Mouse (Mus musculus) erythroblast, embryonic 14.5 days (primary cell): ENCODE data around the gene Foxe1. TPM values are rescaled to one million over a fixed set of nuclear protein-coding genes. Genes with fewer than 3 reads are reported as not detected.
A peak's percentile ranks its signal among the peaks of the same experiment; 100 is the strongest.

Experiments
- H3K27me3 ChIP-seq: 2 replicates; pipeline ENCODE4 v1.6.1; 2012; ENCODE audit warnings: inconsistent platforms; ENCODE audit not compliant: control insufficient read depth
- H3K36me3 ChIP-seq: 2 replicates; pipeline ENCODE4 v1.6.1; 2012; ENCODE audit warnings: mild to moderate bottlenecking, inconsistent platforms; ENCODE audit not compliant: control insufficient read depth
- H3K4me1 ChIP-seq: 2 replicates; pipeline ENCODE4 v1.6.1; 2012; ENCODE audit warnings: inconsistent platforms; ENCODE audit not compliant: control insufficient read depth
- H3K4me3 ChIP-seq: replicated peaks from 2 replicates; pipeline ENCODE3; 2012; ENCODE audit warnings: moderate library complexity, mild to moderate bottlenecking, inconsistent platforms
- H3K9me3 ChIP-seq: 2 replicates; pipeline ENCODE4 v1.6.1; 2012; ENCODE audit warnings: low read length, inconsistent platforms, mixed read lengths; ENCODE audit not compliant: control insufficient read depth
- GATA1 ChIP-seq: IDR thresholded peaks from 2 replicates; pipeline ENCODE4 v1.6.1; 2012; ENCODE audit warnings: low read length, inconsistent platforms, mixed read lengths
- TAL1 ChIP-seq: IDR thresholded peaks from 3 replicates; pipeline ENCODE4 v1.6.1; 2012; ENCODE audit warnings: low read length, inconsistent platforms, mixed read lengths
- polyA plus RNA-seq: library from polyadenylated mRNA; stranded (reverse); fragments of >175 nt; gene quantifications from 2 replicates; pipeline ENCODE4 v1.2.3, GENCODE M21; 2012

Foxe1 gene
- polyA plus RNA-seq, result not detected in 2 replicates

DNA sequence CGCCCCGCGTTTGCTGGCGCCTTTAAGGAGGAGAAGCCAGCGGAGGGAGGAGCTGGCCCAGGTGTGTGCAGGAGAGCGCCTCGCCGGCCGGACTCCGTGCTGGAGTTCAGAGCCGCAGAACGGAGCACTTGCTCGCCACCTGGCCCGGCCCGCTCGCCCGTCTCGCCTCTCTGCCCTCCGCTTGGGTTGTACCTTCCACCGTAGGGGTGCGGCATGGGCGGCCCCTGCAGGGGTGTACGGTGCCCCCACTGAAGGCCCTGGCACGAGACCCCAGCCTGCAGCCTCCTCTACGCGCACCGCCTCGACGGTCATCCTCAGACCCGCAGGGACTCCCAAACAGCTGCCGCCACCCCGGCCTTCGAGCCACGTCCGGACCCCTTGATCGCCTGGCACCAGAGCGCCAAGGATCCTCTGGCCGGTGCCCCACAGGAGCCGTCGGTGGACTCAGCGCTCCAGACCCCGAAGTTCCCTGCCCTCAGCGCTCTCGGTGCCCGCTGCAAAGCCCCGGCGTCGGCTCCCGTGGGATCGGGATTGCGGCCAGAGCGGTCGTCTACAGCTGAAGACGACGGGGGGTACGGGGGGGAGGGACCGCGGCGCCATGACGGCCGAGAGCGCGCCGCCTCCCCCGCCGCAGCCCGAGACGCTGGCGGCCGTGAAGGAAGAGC lies at the start of gene Foxe1:
TSS of gene Foxe1 (plus strand) at position 14 of the 665 bp plus-strand sequence.
- Histone ChIP-seq H3K27me3 (peaks cover 100% of the 10 kb centered on the region), H3K4me1 (peaks cover 3% of the 10 kb centered on the region), H3K4me3 (no peak within 1 kb of the TSS)

DNA sequence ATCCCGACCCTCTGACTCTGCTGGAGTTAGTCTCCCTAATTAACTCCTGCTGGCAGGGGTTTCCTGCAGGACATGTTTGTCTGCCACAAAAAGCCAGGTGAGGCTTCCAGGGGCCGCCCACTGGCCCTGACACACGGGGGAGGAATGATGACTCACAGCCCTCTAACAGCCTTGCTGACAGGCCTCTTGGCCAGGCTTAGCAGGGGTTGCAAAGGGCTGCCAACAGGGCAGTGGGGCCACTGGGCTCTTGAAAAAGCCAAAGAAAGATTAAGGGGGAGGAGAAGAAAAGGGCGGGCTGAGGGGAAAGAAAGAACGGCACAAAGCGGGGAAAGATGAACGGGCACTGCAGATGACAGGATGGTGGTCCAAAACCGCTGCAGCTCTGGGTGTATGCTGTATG lies 39.3 kb upstream of the Foxe1 start:
- Histone ChIP-seq H3K9me3 (no peaks in the 10 kb centered on the region), H3K4me1 (peaks cover 14% of the 10 kb centered on the region), H3K4me3 (no peak overlapping the region), H3K36me3 (no peaks in the 10 kb centered on the region), H3K27me3 (peaks cover 61% of the 10 kb centered on the region)
- TF ChIP-seq GATA1 (no peak), TAL1 (no peak)

More for the DNA sequence above, at the start of gene Foxe1:
- peaks cover 14% of the 10 kb centered on the region for H3K9me3 ChIP-seq
- TF ChIP-seq GATA1 (no peak), TAL1 (no peak)
- H3K36me3 ChIP-seq, result no peaks in the 10 kb centered on the region

- H3K4me1 ChIP-seq, result peaks cover 14% of the 10 kb centered on the region
- peak overlapping the region; percentile 68 for H3K4me3 ChIP-seq
- peaks cover 62% of the 10 kb centered on the region for H3K27me3 ChIP-seq
- TF ChIP-seq GATA1 (no peak), TAL1 (no peak)
- H3K9me3 ChIP-seq, result no peaks in the 10 kb centered on the region
- H3K36me3 ChIP-seq, result no peaks in the 10 kb centered on the region
Observed at GRCm38 (mm10) chr4:46304757-46305384, 38.5 kb upstream of the Foxe1 start.

DNA sequence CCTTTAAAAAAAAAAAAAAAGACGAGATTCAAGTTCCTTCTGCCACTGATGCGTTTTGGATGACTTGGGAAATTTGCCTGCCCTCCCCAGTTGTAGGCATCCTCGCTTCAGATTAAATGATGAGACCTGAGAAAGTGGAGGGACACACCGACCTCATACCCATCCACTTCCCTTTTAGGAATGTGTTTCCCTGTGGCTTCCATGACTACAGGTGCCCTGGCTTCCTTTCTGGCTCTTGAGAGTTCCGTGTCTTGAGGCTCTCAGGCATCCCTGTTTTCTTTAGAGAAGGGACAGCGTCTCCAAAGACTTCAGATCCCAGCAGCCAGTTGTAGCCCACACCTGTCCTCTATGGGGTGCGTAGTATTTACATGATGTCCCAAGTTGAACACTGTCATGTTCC lies 38.0 kb upstream of the Foxe1 start:
- H3K27me3 ChIP-seq, result peaks cover 60% of the 10 kb centered on the region

GRCm38 (mm10) chr4:46307341-46307740 lies 36.1 kb upstream of the Foxe1 start:
- Histone ChIP-seq H3K4me1 (peaks cover 14% of the 10 kb centered on the region), H3K27me3 (peaks cover 60% of the 10 kb centered on the region), H3K4me3 (no peak overlapping the region), H3K36me3 (no peaks in the 10 kb centered on the region), H3K9me3 (no peaks in the 10 kb centered on the region)
- TF ChIP-seq TAL1 (no peak), GATA1 (no peak)

More for the DNA sequence above, 38.0 kb upstream of the Foxe1 start:
- H3K4me3 ChIP-seq, result peak overlapping the region; percentile 68
- TF ChIP-seq GATA1, result no peak
- TF ChIP-seq TAL1, result no peak
- H3K4me1 ChIP-seq, result peaks cover 14% of the 10 kb centered on the region
- H3K9me3 ChIP-seq, result no peaks in the 10 kb centered on the region
- H3K36me3 ChIP-seq, result no peaks in the 10 kb centered on the region

GRCm38 (mm10) chr4:46307869-46308268 lies 35.5 kb upstream of the Foxe1 start:
- H3K4me3 ChIP-seq, result no peak overlapping the region
- H3K27me3 ChIP-seq, result peaks cover 57% of the 10 kb centered on the region
- peaks cover 14% of the 10 kb centered on the region for H3K4me1 ChIP-seq
- no peaks in the 10 kb centered on the region for H3K9me3 ChIP-seq
- H3K36me3 ChIP-seq, result no peaks in the 10 kb centered on the region
- TF ChIP-seq TAL1, result no peak
- no peak for TF ChIP-seq GATA1

DNA sequence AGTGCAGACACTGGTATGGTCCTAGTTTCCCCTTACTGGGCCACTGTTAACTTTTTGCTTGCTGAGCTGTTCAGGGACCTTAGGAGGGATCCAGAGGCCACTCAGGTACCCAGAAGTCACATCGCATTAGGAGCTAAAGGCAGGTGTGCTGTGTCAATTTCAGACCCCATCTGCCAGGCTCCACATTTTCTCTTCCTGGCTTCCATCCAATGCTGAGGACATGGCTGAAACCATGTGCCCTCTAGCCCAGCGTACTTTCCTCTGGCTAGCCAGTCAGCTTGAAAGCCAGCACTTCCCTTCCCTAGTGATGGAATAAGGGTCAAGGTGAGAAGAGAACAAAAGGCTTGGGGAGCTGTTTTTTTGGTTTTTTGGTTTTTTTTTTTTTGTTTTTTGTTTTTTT lies 31.8 kb upstream of the Foxe1 start:
- no peaks in the 10 kb centered on the region for H3K9me3 ChIP-seq
- H3K27me3 ChIP-seq, result peaks cover 25% of the 10 kb centered on the region
- H3K36me3 ChIP-seq, result no peaks in the 10 kb centered on the region
- H3K4me3 ChIP-seq, result no peak overlapping the region
- H3K4me1 ChIP-seq, result no peaks in the 10 kb centered on the region
- TF ChIP-seq GATA1 (no peak), TAL1 (no peak)

- Histone ChIP-seq H3K4me1 (no peaks in the 10 kb centered on the region), H3K4me3 (no peak overlapping the region), H3K27me3 (peaks cover 17% of the 10 kb centered on the region), H3K9me3 (peaks cover 2% of the 10 kb centered on the region; the same call in 1 of the 2 replicates), H3K36me3 (no peaks in the 10 kb centered on the region)
- TF ChIP-seq TAL1 (no peak), GATA1 (no peak)
Observed at GRCm38 (mm10) chr4:46321730-46322389, 21.5 kb upstream of the Foxe1 start.

DNA sequence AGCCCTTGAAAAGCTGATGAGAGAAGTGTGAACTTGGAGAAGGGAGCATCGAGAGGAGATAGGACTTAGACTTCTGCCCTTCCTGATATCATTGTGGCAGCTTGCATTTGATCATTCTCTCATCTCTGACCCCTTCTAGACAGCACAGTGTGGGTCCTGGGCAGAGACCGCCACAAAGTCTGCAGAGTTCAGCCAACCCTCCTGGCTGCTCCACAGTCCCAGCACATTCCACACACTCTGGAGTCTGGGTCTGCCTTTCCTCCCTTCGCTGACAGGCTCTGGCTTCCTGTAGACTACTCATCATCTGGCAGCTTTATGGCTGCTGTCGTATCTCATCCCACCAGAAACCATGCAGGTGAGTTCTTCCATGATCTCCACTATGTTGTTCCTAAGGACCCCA lies 20.7 kb upstream of the Foxe1 start:
- Histone ChIP-seq H3K36me3 (no peaks in the 10 kb centered on the region), H3K4me3 (no peak overlapping the region), H3K9me3 (peaks cover 2% of the 10 kb centered on the region; the same call in 1 of the 2 replicates), H3K27me3 (peaks cover 17% of the 10 kb centered on the region), H3K4me1 (no peaks in the 10 kb centered on the region)
- TF ChIP-seq GATA1 (no peak), TAL1 (no peak)
